Mouse (Mus musculus): ENCODE results near the gene Strn. TPM values are rescaled to one million over a fixed set of nuclear protein-coding genes. Genes with fewer than 3 reads are reported as not detected.

Strn gene
- polyA plus RNA-seq, 2 experiments: 3.1 TPM

GRCm38 (mm10) chr17:78685004-78685403 lies 52.0 kb downstream of the Strn start:
- H3K4me3 ChIP-seq (ENCODE audit: insufficient read depth in 1 of 2, low read depth in 2 of 2, low read length in 2 of 2): no peak overlapping the region
- DNase-seq (ENCODE audit: low read depth in 3 of 3, low spot score in 3 of 3) (no peak), ATAC-seq (ENCODE audit: insufficient read depth) (no peak)
- H3K4me2 ChIP-seq (ENCODE audit: low read depth): no peak overlapping the region
- TF ChIP-seq CTCF (IDR thresholded peaks at IDR 0.05; ENCODE audit: low read depth): no peak
- TF ChIP-seq EP300 (IDR thresholded peaks at IDR 0.05; ENCODE audit: low read depth): no peak
- 17% methylated on average over 5 of the region's 5 CpGs for WGBS (ENCODE audit: insufficient replicate concordance)
- H3K9ac ChIP-seq (replicated peaks): no peak overlapping the region
- H3K4me1 ChIP-seq (replicated peaks; ENCODE audit: control insufficient read depth in 2 of 2, insufficient read depth in 2 of 2, low read length in 1 of 2): no peaks in the 10 kb centered on the region
- H3K27me3 ChIP-seq (ENCODE audit: control insufficient read depth, insufficient read depth, low read length): no peaks in the 10 kb centered on the region
- no peaks in the 10 kb centered on the region for H3K9me3 ChIP-seq (ENCODE audit: control insufficient read depth, low read length)
- H3K36me3 ChIP-seq (replicated peaks; ENCODE audit: control insufficient read depth, insufficient read depth, low read depth): peaks cover 3% of the 10 kb centered on the region; the same call in 1 of the 2 replicates
- H3K27ac ChIP-seq: no peak overlapping the region

GRCm38 (mm10) chr17:78682351-78682750 lies 54.6 kb downstream of the Strn start:
- H3K4me1 ChIP-seq (replicated peaks; ENCODE audit: control insufficient read depth in 2 of 2, insufficient read depth in 2 of 2, low read length in 1 of 2): no peaks in the 10 kb centered on the region
- no peak for DNase-seq (ENCODE audit: low read depth in 3 of 3, low spot score in 3 of 3)
- no peak for ATAC-seq (ENCODE audit: insufficient read depth)
- H3K36me3 ChIP-seq (replicated peaks; ENCODE audit: control insufficient read depth, insufficient read depth, low read depth): peaks cover 2% of the 10 kb centered on the region; the same call in 1 of the 2 replicates
- no peak overlapping the region for H3K4me2 ChIP-seq (ENCODE audit: low read depth)
- 74% methylated on average over 6 of the region's 6 CpGs for WGBS (ENCODE audit: insufficient replicate concordance)
- no peaks in the 10 kb centered on the region for H3K9me3 ChIP-seq (ENCODE audit: control insufficient read depth, low read length)
- no peaks in the 10 kb centered on the region for H3K27me3 ChIP-seq (ENCODE audit: control insufficient read depth, insufficient read depth, low read length)
- H3K27ac ChIP-seq: no peak overlapping the region
- H3K4me3 ChIP-seq (ENCODE audit: insufficient read depth in 1 of 2, low read depth in 2 of 2, low read length in 2 of 2): no peak overlapping the region
- H3K9ac ChIP-seq (replicated peaks): no peak overlapping the region
- TF ChIP-seq EP300 (IDR thresholded peaks at IDR 0.05; ENCODE audit: low read depth) (no peak), CTCF (IDR thresholded peaks at IDR 0.05; ENCODE audit: low read depth) (no peak)

DNA sequence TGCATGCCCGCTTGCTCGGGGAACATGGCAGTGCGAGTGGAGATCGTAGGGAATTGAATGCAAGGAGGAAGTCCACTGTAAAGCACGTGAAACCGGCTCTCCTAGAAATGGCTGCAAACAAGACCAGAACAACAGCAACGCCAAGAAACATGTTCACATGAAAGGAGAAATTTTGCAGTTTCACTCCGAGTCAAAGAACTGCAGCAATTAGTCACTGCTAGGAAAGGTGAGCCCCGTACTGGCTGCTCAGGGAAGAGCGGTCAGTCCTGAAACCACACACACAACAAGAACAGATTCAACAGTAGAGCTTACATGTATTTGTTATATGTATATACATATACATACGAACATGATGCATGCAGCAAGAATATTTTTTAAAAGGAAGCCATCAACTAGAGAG lies 57.5 kb downstream of the Strn start:
- DNase-seq (ENCODE audit: low read depth in 3 of 3, low spot score in 3 of 3): no peak
- Histone ChIP-seq H3K9me3 (ENCODE audit: control insufficient read depth, low read length) (no peaks in the 10 kb centered on the region), H3K36me3 (replicated peaks; ENCODE audit: control insufficient read depth, insufficient read depth, low read depth) (no peaks in the 10 kb centered on the region), H3K4me1 (replicated peaks; ENCODE audit: control insufficient read depth in 2 of 2, insufficient read depth in 2 of 2, low read length in 1 of 2) (no peaks in the 10 kb centered on the region), H3K27me3 (ENCODE audit: control insufficient read depth, insufficient read depth, low read length) (no peaks in the 10 kb centered on the region), H3K4me3 (ENCODE audit: insufficient read depth in 1 of 2, low read depth in 2 of 2, low read length in 2 of 2) (no peak overlapping the region), H3K27ac (no peak overlapping the region), H3K4me2 (ENCODE audit: low read depth) (no peak overlapping the region), H3K9ac (replicated peaks) (no peak overlapping the region)
- ATAC-seq (ENCODE audit: insufficient read depth): no peak
- TF ChIP-seq CTCF (IDR thresholded peaks at IDR 0.05; ENCODE audit: low read depth) (no peak), EP300 (IDR thresholded peaks at IDR 0.05; ENCODE audit: low read depth) (no peak)
- 76% methylated on average over 11 of the region's 11 CpGs for WGBS (ENCODE audit: insufficient replicate concordance)

- WGBS (ENCODE audit: insufficient replicate concordance): 76% methylated on average over 11 of the region's 11 CpGs
- H3K9ac ChIP-seq (replicated peaks): no peak overlapping the region
- TF ChIP-seq CTCF (IDR thresholded peaks at IDR 0.05; ENCODE audit: low read depth) (no peak), EP300 (IDR thresholded peaks at IDR 0.05; ENCODE audit: low read depth) (no peak)
- no peaks in the 10 kb centered on the region for H3K4me1 ChIP-seq (replicated peaks; ENCODE audit: control insufficient read depth in 2 of 2, insufficient read depth in 2 of 2, low read length in 1 of 2)
- ATAC-seq (ENCODE audit: insufficient read depth) (no peak), DNase-seq (ENCODE audit: low read depth in 3 of 3, low spot score in 3 of 3) (no peak)
- no peaks in the 10 kb centered on the region; the same call in 1 of the 2 replicates for H3K36me3 ChIP-seq (replicated peaks; ENCODE audit: control insufficient read depth, insufficient read depth, low read depth)
- no peaks in the 10 kb centered on the region for H3K9me3 ChIP-seq (ENCODE audit: control insufficient read depth, low read length)
- H3K4me3 ChIP-seq (ENCODE audit: insufficient read depth in 1 of 2, low read depth in 2 of 2, low read length in 2 of 2): no peak overlapping the region
- H3K27ac ChIP-seq: no peak overlapping the region
- no peak overlapping the region for H3K4me2 ChIP-seq (ENCODE audit: low read depth)
- no peaks in the 10 kb centered on the region for H3K27me3 ChIP-seq (ENCODE audit: control insufficient read depth, insufficient read depth, low read length)
Observed at GRCm38 (mm10) chr17:78676813-78677212, 60.2 kb downstream of the Strn start.

DNA sequence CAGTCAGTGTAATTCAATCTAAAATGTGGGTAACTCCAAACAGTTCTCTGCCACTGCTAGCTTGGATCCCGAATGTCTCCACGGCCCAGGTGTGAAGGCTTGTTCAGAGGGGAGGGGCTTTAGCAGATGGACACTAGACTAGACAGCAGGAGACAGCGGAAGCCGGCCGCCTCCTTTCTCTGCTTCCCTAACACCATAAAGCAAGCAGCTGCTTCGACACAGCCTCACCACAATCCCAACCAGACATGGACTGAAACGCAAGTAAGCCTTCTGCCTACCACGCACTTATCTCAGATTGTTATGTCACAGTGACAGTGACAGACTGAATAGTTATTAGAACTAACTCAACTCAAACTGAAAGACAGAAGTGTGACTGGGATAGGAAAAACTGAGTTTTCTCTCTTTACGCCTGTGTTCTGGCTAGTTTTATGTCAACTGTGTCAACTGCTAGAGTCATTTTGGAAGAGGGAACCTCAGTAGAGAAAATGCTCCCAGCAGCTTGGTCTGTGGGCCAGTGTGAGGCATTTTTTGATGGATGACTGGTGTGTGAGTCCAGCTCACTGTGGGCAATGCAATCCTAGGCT lies 71.9 kb downstream of the Strn start:
- Histone ChIP-seq H3K9me3 (ENCODE audit: control insufficient read depth, low read length) (no peaks in the 10 kb centered on the region), H3K4me1 (replicated peaks; ENCODE audit: control insufficient read depth in 2 of 2, insufficient read depth in 2 of 2, low read length in 1 of 2) (no peaks in the 10 kb centered on the region), H3K4me3 (ENCODE audit: insufficient read depth in 1 of 2, low read depth in 2 of 2, low read length in 2 of 2) (no peak overlapping the region), H3K9ac (replicated peaks) (no peak overlapping the region), H3K4me2 (ENCODE audit: low read depth) (no peak overlapping the region), H3K27me3 (ENCODE audit: control insufficient read depth, insufficient read depth, low read length) (no peaks in the 10 kb centered on the region), H3K27ac (no peak overlapping the region), H3K36me3 (replicated peaks; ENCODE audit: control insufficient read depth, insufficient read depth, low read depth) (peaks cover 6% of the 10 kb centered on the region)
- ATAC-seq (ENCODE audit: insufficient read depth) (no peak), DNase-seq (ENCODE audit: low read depth in 3 of 3, low spot score in 3 of 3) (no peak)
- TF ChIP-seq CTCF (IDR thresholded peaks at IDR 0.05; ENCODE audit: low read depth) (no peak), EP300 (IDR thresholded peaks at IDR 0.05; ENCODE audit: low read depth) (no peak)
- 77% methylated on average over 9 of the region's 9 CpGs for WGBS (ENCODE audit: insufficient replicate concordance)

Data from liver, embryonic 14.5 days (tissue).